Mouse (Mus musculus): ENCODE results near the gene Mien1. TPM values are rescaled to one million over a fixed set of nuclear protein-coding genes. Genes with fewer than 3 reads are reported as not detected.

The Mien1 gene
- polyA plus RNA-seq, 1 experiment from 2014 or later, result 108 TPM

DNA sequence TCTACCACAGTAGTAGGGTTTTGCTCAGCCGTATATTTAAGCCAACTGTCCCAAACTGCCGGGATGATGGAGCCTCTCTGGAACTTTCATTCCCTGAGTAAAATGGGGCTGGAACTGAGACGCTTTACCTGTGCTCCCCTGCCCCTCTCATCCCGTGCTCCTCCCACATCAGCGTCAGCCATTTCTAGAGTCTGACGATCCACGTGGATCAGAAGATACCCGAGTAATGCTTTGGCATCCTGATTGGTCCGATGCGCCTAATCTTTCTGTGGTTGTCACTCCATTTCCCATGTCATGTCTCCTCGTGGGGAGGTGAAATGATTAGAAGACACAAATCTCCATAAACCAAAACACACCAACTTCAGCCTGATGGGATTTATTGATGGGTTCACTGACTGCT, 36.2 kb upstream of the Mien1 start:
- Histone ChIP-seq H3K36me3 (no peaks in the 10 kb centered on the region), H3K4me2 (no peak overlapping the region), H3K27ac (no peak overlapping the region), H3K4me1 (replicated peaks) (no peaks in the 10 kb centered on the region), H3K27me3 (no peaks in the 10 kb centered on the region), H3K9me3 (replicated peaks) (no peaks in the 10 kb centered on the region), H3K9ac (no peak overlapping the region), H3K4me3 (no peak overlapping the region)
- no peak for ATAC-seq (replicated peaks; ENCODE audit: insufficient number of reproducible peaks, insufficient read depth, low FRiP score, low read depth)
- WGBS, result 87% methylated on average over 11 of the region's 11 CpGs

DNA sequence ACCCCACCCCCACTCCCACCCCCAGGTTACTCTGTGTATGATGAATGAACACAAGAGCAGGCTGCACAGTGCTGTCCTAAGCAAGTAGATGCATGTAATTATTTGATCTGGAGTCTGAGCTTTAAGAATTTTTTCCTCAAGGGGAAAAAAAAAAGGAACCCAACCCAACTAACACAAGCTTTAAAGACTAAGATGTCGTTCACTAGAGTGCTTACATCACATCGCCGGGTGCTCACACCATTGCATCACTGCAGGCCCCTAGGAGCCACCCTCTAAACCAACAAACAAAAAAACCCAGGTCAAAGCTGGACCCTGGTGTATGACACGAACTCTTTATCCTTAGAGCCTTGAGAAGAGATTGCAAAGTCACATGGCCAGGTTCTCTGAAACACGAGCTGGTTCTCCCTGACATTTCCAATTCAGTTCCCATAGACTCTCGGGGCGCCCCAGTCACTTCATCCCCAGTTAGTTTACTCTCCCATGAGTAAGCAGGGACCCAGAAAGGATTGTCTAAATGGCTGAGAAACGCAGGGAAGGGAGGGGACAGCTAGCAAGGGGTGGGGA, 35.2 kb upstream of the Mien1 start:
- Histone ChIP-seq H3K9me3 (replicated peaks) (no peaks in the 10 kb centered on the region), H3K4me2 (no peak overlapping the region), H3K27me3 (no peaks in the 10 kb centered on the region), H3K9ac (no peak overlapping the region), H3K27ac (no peak overlapping the region), H3K4me3 (no peak overlapping the region), H3K36me3 (no peaks in the 10 kb centered on the region), H3K4me1 (replicated peaks) (no peaks in the 10 kb centered on the region)
- WGBS, result 53% methylated on average over 8 of the region's 8 CpGs
- no peak for ATAC-seq (replicated peaks; ENCODE audit: insufficient number of reproducible peaks, insufficient read depth, low FRiP score, low read depth)

DNA sequence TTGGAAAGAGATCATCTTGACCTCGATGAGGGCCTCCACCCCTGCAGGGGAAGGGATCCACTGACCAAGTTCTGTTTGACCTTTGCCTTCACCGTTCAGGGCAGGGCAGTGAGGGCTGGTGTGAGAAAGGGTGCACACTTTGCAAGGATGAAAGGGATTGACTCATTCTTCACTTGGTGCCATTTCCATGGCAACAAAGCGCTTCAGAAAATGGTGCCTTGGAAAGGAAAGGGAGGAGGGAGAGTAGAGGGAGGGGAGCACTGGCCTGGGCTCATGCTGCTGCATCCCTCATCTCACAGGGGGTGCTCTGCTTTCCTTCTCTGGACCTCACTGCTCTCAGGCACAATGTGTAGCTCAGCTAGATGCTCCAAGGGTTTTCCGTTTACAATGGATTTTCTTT, 33.9 kb upstream of the Mien1 start:
- no peaks in the 10 kb centered on the region for H3K4me1 ChIP-seq (replicated peaks)
- no peaks in the 10 kb centered on the region for H3K9me3 ChIP-seq (replicated peaks)
- no peak overlapping the region for H3K4me2 ChIP-seq
- H3K9ac ChIP-seq, result no peak overlapping the region
- H3K27me3 ChIP-seq, result peaks cover under 1% of the 10 kb centered on the region; the same call in 1 of the 2 replicates
- H3K4me3 ChIP-seq, result no peak overlapping the region
- WGBS, result 68% methylated on average over 4 of the region's 4 CpGs
- ATAC-seq (replicated peaks; ENCODE audit: insufficient number of reproducible peaks, insufficient read depth, low FRiP score, low read depth), result no peak
- no peaks in the 10 kb centered on the region for H3K36me3 ChIP-seq
- no peak overlapping the region for H3K27ac ChIP-seq

DNA sequence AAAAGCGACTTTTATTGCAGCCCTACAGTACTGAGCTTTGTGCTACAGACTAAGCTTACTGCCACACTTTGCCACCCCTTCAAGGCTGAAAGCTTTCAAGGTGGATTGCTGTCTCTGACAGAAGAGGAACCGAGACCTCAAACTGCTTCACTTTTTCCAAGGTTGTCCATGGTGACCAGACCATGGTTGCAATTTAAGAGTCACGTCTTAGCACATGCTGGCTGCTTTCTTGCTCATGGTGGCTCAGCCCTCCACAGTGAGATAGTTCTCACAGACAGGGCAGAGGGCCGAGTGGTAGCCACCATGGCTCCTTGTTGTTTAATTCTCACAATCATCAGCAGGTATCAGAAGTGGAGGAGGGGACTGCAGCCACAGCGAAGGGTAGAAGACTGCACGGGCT, 32.0 kb upstream of the Mien1 start:
- Histone ChIP-seq H3K36me3 (no peaks in the 10 kb centered on the region), H3K4me2 (no peak overlapping the region), H3K4me1 (replicated peaks) (no peaks in the 10 kb centered on the region), H3K9me3 (replicated peaks) (no peaks in the 10 kb centered on the region), H3K4me3 (no peak overlapping the region), H3K9ac (no peak overlapping the region), H3K27ac (no peak overlapping the region), H3K27me3 (peaks cover 6% of the 10 kb centered on the region)
- ATAC-seq (replicated peaks; ENCODE audit: insufficient number of reproducible peaks, insufficient read depth, low FRiP score, low read depth), result no peak
- WGBS, result 69% methylated on average over 6 of the region's 6 CpGs

DNA sequence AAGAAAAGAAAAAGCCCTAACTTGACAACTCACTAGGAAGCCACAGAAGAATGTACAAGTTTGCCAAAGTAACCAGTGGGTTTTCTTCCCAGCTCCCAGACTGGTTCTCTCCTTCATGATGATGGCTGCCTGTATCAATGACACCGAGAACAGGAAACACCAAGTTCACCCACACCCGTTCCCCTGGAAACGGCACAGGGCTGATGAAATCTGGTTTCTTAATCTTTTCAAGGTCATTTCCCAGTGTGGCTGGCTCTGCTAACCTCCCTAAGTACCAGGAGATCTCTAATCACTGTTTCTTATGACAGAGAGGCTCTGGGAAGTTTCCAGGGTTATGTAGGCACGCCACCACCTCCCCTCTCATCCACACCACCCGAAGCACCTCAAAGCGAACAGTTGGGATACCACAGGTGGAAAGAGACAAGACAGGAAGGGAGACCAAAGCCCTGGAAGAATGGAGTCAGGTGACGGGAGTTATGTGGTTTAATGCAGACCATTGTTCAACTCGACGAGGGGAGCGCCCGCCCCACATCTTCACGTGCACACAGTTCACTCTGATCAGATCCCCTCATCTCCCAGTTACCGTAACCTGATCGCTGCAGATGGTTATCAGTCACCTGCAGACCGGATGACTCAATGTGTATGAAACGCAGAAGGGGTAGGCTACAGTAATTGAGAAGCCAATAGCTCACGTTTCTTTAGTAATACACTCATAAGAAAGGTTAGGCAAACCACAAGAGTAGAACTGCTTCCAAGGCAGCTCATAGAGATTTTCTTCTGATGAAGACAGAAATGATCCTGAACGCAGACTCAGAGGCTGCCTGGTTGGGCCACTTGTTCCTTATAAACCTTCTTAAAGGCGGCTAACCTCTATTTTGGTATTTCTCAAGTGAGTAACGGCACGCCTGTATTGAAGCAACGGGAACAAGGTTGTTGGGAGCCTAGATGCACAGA, 31.2 kb upstream of the Mien1 start:
- no peak overlapping the region for H3K4me2 ChIP-seq
- H3K27ac ChIP-seq, result no peak overlapping the region
- H3K9me3 ChIP-seq (replicated peaks), result no peaks in the 10 kb centered on the region
- H3K9ac ChIP-seq, result no peak overlapping the region
- H3K4me3 ChIP-seq, result no peak overlapping the region
- no peaks in the 10 kb centered on the region for H3K4me1 ChIP-seq (replicated peaks)
- no peaks in the 10 kb centered on the region for H3K36me3 ChIP-seq
- ATAC-seq (replicated peaks; ENCODE audit: insufficient number of reproducible peaks, insufficient read depth, low FRiP score, low read depth), result no peak
- peaks cover 10% of the 10 kb centered on the region for H3K27me3 ChIP-seq
- 64% methylated on average over 22 of the region's 22 CpGs for WGBS

DNA sequence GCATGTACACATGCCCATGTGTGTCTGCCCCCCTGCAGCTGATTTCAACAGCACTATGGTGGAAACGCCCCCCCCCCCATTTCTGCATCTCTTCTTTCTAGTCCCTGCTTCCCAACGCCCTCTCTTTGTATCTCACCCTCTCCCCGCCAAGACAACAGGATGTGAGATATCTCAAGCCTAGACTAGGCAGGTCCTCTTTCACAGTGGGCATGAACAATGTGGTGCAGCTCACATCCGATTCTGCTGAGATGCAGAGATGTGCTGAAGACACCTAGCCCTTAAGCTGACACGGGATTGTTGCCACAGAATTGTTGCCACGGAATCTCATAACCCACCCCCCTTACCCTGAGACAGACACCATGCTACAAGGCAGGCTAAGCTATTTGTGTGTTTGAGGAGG, 25.7 kb upstream of the Mien1 start:
- Histone ChIP-seq H3K36me3 (no peaks in the 10 kb centered on the region), H3K4me2 (no peak overlapping the region), H3K4me3 (no peak overlapping the region), H3K4me1 (replicated peaks) (no peaks in the 10 kb centered on the region), H3K27me3 (peaks cover 35% of the 10 kb centered on the region), H3K9ac (no peak overlapping the region), H3K9me3 (replicated peaks) (no peaks in the 10 kb centered on the region), H3K27ac (no peak overlapping the region)
- 66% methylated on average over 6 of the region's 6 CpGs for WGBS
- no peak for ATAC-seq (replicated peaks; ENCODE audit: insufficient number of reproducible peaks, insufficient read depth, low FRiP score, low read depth)

DNA sequence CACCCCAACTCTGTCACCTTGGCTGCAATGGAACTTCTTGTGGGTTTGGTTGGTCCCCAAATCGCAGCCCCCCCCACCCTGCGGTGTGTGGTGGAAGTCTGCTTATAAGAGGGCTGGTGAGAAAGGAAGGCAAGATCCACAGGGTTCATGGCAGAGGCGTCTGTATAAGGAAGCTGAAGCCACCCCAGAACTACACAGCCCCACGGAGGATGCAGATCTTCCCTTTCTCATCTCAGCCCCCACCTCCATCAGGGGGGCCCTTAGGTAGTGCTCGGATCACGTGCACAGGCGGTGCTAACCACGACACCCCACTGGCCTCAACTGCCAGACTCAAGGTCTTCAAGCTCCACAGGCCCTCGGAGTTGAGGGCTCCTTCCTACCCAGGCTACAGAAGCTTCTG, 25.1 kb upstream of the Mien1 start:
- no peak overlapping the region for H3K27ac ChIP-seq
- H3K9me3 ChIP-seq (replicated peaks), result no peaks in the 10 kb centered on the region
- no peak overlapping the region for H3K4me3 ChIP-seq
- no peaks in the 10 kb centered on the region for H3K4me1 ChIP-seq (replicated peaks)
- H3K9ac ChIP-seq, result no peak overlapping the region
- no peaks in the 10 kb centered on the region for H3K36me3 ChIP-seq
- no peak for ATAC-seq (replicated peaks; ENCODE audit: insufficient number of reproducible peaks, insufficient read depth, low FRiP score, low read depth)
- H3K27me3 ChIP-seq, result peaks cover 41% of the 10 kb centered on the region
- 79% methylated on average over 9 of the region's 9 CpGs for WGBS
- no peak overlapping the region for H3K4me2 ChIP-seq

DNA sequence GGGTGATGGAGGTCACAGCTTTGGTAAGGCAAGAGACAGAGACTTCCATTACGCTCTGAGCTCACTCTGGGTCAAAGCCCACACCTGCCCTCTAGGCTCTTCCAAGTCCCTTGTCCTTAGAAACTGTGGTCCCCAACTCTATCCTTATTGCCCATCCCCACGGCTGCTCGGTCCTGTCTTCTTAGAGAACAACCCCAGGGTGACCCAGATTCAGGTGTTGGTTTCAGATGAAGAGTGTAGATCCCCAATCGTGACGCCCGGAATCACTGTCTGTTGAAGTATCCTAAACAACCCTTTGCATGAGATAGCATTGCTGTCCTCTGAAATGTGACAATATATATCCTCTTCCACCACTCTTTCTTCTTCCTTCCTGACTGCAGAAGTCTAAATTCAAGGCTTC, 23.5 kb upstream of the Mien1 start:
- peaks cover 10% of the 10 kb centered on the region for H3K4me1 ChIP-seq (replicated peaks)
- no peaks in the 10 kb centered on the region for H3K36me3 ChIP-seq
- no peak overlapping the region for H3K9ac ChIP-seq
- peaks cover 49% of the 10 kb centered on the region for H3K27me3 ChIP-seq
- H3K4me2 ChIP-seq, result no peak overlapping the region
- no peaks in the 10 kb centered on the region for H3K9me3 ChIP-seq (replicated peaks)
- H3K27ac ChIP-seq, result no peak overlapping the region
- no peak overlapping the region for H3K4me3 ChIP-seq
- ATAC-seq (replicated peaks; ENCODE audit: insufficient number of reproducible peaks, insufficient read depth, low FRiP score, low read depth), result no peak
- WGBS, result 86% methylated on average over 6 of the region's 6 CpGs

DNA sequence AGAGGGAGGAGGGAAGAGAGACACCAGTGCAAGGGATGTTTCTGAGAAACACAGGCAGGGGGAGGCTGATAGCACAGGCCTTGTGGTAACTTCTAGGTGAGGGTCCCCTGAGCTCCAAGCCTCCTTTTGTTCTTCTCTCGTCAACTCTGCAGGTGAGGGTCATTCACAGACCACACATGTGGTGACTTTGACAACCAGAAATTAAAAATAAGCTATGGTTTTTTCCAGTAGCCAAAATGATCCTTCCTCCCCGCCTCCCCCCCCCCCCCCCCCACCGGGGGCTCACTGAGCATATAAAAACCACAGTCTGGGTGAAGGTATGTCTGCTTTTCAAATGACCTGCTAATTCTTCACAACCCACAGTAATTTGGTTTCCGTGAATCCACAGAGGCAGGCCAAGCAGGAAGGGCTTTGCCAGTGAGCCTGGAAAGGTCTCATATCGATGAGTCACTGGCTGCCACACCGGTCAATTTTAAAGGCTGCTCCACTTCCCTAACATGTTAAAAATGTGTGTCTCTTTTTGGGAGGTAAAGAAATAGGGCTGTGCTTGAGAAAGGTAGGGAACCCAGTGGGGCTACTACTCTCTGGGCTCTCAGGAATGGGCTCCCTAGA, 22.4 kb upstream of the Mien1 start:
- Histone ChIP-seq H3K4me2 (no peak overlapping the region), H3K27me3 (peaks cover 47% of the 10 kb centered on the region), H3K4me1 (replicated peaks) (peaks cover 14% of the 10 kb centered on the region), H3K36me3 (no peaks in the 10 kb centered on the region), H3K27ac (no peak overlapping the region), H3K9ac (no peak overlapping the region), H3K9me3 (replicated peaks) (no peaks in the 10 kb centered on the region), H3K4me3 (no peak overlapping the region)
- no peak for ATAC-seq (replicated peaks; ENCODE audit: insufficient number of reproducible peaks, insufficient read depth, low FRiP score, low read depth)
- 53% methylated on average over 6 of the region's 6 CpGs for WGBS

DNA sequence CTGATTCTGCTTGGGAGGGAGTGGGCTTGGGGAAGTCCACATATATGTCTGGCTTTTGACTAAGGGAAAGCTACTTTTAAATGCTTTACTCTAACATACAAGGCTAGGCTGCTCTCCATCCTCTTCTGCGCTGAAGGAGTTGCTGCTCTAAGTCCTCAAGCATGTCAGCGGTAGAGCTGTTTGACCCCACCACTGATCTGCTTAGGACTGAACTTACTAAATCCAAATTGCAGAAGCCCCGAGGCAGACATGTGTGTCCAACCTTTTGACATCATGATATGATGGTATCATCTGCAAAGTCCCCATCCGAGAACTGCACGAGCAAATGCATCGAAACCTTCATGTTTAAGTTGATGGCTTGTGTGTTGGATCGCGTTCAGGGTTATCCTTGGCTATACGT, 21.1 kb upstream of the Mien1 start:
- H3K4me3 ChIP-seq, result no peak overlapping the region
- no peak overlapping the region for H3K27ac ChIP-seq
- peaks cover 43% of the 10 kb centered on the region for H3K27me3 ChIP-seq
- H3K4me2 ChIP-seq, result no peak overlapping the region
- no peaks in the 10 kb centered on the region for H3K36me3 ChIP-seq
- ATAC-seq (replicated peaks; ENCODE audit: insufficient number of reproducible peaks, insufficient read depth, low FRiP score, low read depth), result no peak
- H3K9me3 ChIP-seq (replicated peaks), result no peaks in the 10 kb centered on the region
- no peak overlapping the region for H3K9ac ChIP-seq
- H3K4me1 ChIP-seq (replicated peaks), result peaks cover 14% of the 10 kb centered on the region
- WGBS, result 85% methylated on average over 9 of the region's 9 CpGs

DNA sequence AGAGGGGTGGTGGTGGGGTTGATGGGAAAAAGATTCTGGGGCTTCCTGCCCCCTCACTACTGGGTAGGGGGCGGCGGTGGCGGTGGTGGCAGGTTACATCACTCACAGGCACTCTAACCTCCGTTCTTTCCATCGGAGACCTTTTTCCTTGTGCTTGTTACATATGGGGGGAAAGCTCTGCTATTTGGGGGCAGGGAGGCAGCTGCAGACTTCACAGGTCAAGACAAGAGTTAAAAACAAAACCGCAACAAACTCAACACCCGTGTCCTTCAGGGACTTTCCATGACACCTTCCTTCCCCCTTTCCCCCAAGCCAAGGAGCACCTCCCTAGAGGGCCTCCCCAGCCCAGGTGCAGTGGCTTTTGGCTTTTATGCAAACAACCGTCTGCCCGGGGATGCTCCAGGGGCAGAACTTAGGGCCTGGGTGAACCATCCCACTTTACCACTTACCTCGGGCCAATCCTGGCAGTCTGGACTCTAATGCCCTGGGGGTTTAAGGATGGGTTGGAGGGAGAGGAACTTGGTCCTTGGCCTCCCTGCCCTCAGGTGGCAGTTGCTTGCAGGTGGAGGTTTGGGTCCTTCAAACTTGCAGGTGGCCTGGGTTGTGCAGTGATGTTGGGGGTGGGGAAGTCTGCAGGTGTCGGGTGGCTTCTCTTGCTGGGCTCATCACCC, 20.4 kb upstream of the Mien1 start:
- Histone ChIP-seq H3K9ac (no peak overlapping the region), H3K27ac (peak overlapping the region; percentile 24; the same call in 1 of the 2 replicates), H3K9me3 (replicated peaks) (no peaks in the 10 kb centered on the region), H3K4me2 (no peak overlapping the region), H3K4me3 (no peak overlapping the region), H3K4me1 (replicated peaks) (peaks cover 14% of the 10 kb centered on the region), H3K36me3 (no peaks in the 10 kb centered on the region), H3K27me3 (peaks cover 43% of the 10 kb centered on the region)
- WGBS, result 17% methylated on average over 11 of the region's 11 CpGs
- ATAC-seq (replicated peaks; ENCODE audit: insufficient number of reproducible peaks, insufficient read depth, low FRiP score, low read depth), result no peak
